Mouse (Mus musculus) cerebellum, adult 18-20 months (tissue): ENCODE measurements around the gene Gm6812.
"Not testable (repeated sequence)": the region's sequence is repeated elsewhere in the genome, so short reads cannot be mapped to it uniquely, and the experiment has no call there.

Experiments
- DNase-seq, 2 experiments: peaks; one replicate each; pipeline ENCODE4 v3.0.0; 2021

Gm6812 gene

GRCm38 (mm10) chrX:68892953-68893352, at the start of gene Gm6812:
Gene Gm6812, minus strand, starts transcription at chrX:68893053.
- not testable (repeated sequence) for DNase-seq

GRCm38 (mm10) chrX:68865145-68865544, 27.7 kb downstream of the Gm6812 start:
- peak; percentile 40 to 57 for DNase-seq
